Mouse (Mus musculus): ENCODE data around the gene Vwf. TPM values are rescaled to one million over a fixed set of nuclear protein-coding genes. Genes with fewer than 3 reads are reported as not detected.

Gene Vwf
- polyA plus RNA-seq, 1 experiment, result 20.2 TPM

DNA sequence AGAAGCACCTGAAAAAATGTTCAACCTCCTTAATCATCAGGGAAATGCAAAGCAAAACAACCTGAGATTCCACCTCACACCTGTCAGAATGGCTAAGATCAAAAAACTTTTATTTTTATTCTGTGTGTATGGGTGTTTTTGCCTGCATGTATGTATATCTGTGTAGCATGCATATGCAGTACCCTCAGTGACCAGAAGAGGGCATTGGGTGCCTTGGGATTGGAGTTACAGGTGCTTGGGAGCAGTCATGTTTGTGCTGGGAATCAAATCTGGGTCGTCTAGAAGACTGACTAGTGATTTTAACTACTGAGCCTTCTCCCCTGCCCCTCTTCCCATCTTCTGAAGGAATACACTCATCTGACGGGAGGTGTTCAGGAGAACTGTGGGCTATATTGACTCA lies 179.8 kb downstream of the Vwf start:
- no peak for DNase-seq (ENCODE audit: extremely low spot score in 1 of 2, low spot score in 1 of 2)

DNA sequence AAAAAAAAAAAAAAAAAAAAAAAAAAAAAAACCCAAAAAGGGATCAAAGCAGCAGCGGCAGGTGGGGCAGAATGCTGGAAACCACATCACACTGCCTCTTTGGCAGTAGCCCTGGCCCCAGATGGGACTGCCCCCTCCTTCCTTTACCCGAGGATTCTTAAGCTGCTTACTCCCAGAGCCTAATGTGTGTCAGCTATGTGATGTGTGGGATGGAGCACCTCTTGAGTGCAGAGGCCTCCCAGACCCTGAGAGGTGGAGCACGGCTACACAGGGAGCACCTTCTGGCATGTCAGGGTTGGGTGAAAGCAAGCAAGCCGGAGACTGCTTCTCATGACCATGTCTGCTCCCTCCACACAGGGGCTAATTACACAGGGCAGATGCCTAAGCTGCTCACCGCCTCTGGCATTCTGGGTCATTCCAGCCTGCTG lies 180.9 kb downstream of the Vwf start:
- DNase-seq (ENCODE audit: extremely low spot score in 1 of 2, low spot score in 1 of 2), result no peak

- no peak for DNase-seq (ENCODE audit: extremely low spot score in 1 of 2, low spot score in 1 of 2)
These were observed 182.9 kb downstream of the Vwf start for GRCm38 (mm10) chr6:125729471-125729870.

DNA sequence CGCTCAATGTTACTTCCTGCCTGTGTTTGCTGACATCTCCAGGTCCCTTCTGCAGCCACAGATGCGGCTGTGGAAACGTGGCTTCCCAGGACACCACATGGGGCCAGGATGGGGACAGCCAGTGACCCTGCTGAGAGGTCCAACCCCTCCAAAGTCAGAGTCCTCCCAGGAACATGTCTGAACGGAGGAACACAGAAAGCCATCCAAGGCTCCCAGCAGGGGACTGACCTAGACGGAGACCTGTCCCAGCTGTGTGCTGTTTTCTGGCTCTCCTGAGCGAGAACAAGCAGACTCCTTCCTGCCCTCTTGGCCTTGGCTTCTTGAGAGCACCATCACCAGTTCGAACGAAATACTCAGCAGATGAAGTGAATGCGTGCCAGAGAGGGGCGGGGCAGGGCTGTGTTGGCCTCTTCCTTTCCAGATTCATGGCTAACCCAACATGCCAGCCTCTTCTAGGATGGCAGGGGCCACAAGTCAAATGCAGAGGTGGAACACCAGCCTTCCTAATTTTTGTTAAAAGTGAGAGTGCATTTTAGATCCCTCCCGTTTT lies 183.5 kb downstream of the Vwf start:
- DNase-seq (ENCODE audit: extremely low spot score in 1 of 2, low spot score in 1 of 2), result no peak

Other genes with a start within 250 kb of the Vwf start
- gene Ltbr, start 232.9 kb upstream of the Vwf start, polyA plus RNA-seq (2012; rRNA removed), result 13.2 and 14.2 TPM in 2 replicates
- gene Scnn1a, start 226.1 kb upstream of the Vwf start, polyA plus RNA-seq (2012; rRNA removed), result 1.6 and 1.7 TPM in 2 replicates
- gene Tnfrsf1a, start 197.4 kb upstream of the Vwf start, polyA plus RNA-seq (2012; rRNA removed), result 16.4 and 18.7 TPM in 2 replicates
- gene Plekhg6, start 166.0 kb upstream of the Vwf start, polyA plus RNA-seq (2012; rRNA removed), result 0.04 and 0.13 TPM in 2 replicates
- 97.2 and 100 TPM in 2 replicates for gene Cd9, start 52.0 kb upstream of the Vwf start, polyA plus RNA-seq (2012; rRNA removed)
- gene Ano2, start 143.6 kb downstream of the Vwf start, polyA plus RNA-seq (2012; rRNA removed), result 1.4 and 1.7 TPM in 2 replicates